Mouse (Mus musculus): ENCODE measurements around the gene Sh3bgr.

DNA sequence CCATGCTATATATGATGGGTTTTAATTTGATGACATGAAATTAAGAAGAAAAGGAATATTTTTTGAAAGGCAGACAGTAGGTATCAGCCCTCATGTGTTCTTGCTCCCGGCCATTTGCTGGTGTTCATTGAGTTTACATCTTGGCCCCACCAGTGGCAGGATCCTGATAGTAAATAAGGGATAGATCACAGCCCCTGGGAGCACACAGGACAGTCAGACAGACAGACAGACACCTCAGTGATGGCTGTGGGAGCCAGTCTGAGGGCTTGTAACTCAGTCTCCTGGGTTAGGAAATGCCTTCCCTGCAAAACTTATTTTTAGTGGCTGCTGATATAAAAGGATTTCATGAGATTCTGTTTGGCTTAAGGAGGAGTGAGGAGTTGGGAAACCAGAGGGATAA, 22.2 kb downstream of the Sh3bgr start:
- TF ChIP-seq CTCF (IDR thresholded peaks at IDR 0.05; ENCODE audit: low read depth) (no peak), EP300 (IDR thresholded peaks at IDR 0.05; ENCODE audit: low read depth) (no peak)

Measured in heart, postnatal 0 days (tissue).